Mouse (Mus musculus) layer of hippocampus, adult 2 months (tissue): ENCODE results near the gene Vmn1r93. TPM values are rescaled to one million over a fixed set of nuclear protein-coding genes. Genes with fewer than 3 reads are reported as not detected.
"Not testable (repeated sequence)": the region's sequence is repeated elsewhere in the genome, so short reads cannot be mapped to it uniquely, and the experiment has no call there.

ENCODE experiments used
- DNase-seq, 2 experiments: peaks; one replicate each; pipeline ENCODE4 v3.0.0; 2022; ENCODE audit warnings: low spot score in 2 of 2
- H3K27ac ChIP-seq: fragments of 200-600 bp; 2 replicates; pipeline ENCODE4 v1.8.1; 2022
- H3K4me3 ChIP-seq: fragments of 200-600 bp; 2 replicates; pipeline ENCODE4 v1.8.1; 2022; ENCODE audit warnings: mild to moderate bottlenecking
- long read RNA-seq, 2 experiments: library from polyadenylated mRNA; stranded (forward); transcript quantifications; one replicate each; pipeline ENCODE4 v2.0.0; 2021; ENCODE audit warnings: borderline mapping rate in 2 of 2
- total RNA-seq, 2 experiments: library from RNA; stranded (reverse); gene quantifications; 2 replicates each; pipeline ENCODE4 v1.2.3; 2021

Vmn1r93 gene
- not detected for total RNA-seq
- long read RNA-seq, experiment 1: 0 reads
- long read RNA-seq, experiment 2: 0 reads

DNA sequence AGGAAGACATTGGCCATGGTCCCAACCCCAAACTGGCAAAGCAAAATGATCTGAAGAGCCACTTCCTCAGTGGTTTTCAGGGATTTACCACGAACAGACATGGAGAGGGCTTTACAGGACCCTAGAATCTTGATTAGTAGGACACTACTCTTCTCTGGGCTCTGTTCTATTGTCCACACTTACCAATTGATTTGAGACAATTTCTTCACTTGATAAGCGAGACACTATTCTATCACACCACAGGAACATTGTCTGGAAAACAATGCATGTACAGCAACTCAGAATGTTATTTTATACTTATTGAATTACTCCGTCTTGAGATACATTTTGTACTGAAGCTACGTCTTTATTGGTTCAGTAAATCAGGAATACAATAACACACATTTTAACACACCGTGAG is at the start of gene Vmn1r93:
Vmn1r93 (minus strand) TSS at position 101 of the 400 bp plus-strand sequence.
- DNase-seq, H3K4me3 ChIP-seq, H3K27ac ChIP-seq: not testable (repeated sequence)

DNA sequence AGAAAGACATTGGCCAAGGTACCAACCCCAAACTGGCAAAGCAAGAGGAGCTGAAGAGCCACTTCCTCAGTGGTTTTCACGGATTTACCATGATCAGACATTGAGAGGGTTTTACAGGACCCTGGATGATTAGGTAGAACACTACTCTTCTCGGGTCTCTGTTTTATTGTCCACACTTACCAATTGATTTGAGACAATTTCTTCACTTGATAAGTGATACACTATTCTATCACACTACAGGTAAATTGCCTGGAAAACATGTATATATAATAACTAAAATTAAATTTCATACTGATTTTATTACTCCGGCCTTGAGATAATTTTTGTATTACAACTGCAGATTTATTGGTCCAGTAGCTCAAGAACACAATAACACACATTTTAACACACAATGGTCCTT is 29.4 kb upstream of the Vmn1r93 start, which contains the start of gene Vmn1r94:
Vmn1r94 (minus strand) TSS at position 101 of the 400 bp plus-strand sequence.
- not testable (repeated sequence) for H3K27ac ChIP-seq, DNase-seq, H3K4me3 ChIP-seq

DNA sequence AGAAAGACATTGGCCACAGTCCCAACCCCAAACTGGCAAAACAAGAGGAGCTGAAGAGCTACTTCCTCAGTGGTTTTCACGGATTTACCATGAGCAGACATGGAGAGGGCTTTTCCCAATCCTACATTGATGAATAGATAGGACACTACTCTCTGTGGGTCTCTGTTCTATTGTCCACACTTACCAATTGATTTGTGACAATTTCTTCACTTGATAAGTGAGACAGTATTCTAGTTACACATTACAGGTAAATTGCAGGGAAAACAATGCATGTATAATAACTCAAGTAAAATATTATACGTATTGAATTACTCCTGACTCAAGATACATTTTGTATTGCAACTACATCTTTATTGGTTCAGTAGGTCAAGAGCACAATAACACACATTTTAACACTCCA is 16.4 kb downstream of the Vmn1r93 start, which contains the start of gene Gm16442:
Gm16442 (minus strand) TSS at position 101 of the 400 bp plus-strand sequence.
- not testable (repeated sequence) for H3K27ac ChIP-seq, DNase-seq, H3K4me3 ChIP-seq

DNA sequence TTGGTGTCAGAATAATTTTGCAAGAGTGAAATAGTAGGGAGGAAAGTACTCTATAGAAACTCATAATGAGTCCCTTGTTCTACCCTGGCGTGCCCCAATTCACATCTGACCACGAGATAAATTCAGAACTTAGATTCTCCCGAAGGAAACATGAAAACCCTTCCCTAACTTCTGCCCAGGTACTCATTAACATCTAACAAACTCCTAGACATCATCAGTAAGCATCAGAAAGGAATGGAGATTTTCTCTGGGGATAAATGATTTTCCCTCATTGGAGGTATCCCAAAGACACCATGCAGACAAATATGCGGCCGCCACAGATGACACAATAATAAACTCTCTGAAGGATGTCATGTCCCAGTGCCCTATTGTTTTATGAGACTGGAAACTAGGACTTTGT is 39.5 kb downstream of the Vmn1r93 start, which contains the start of gene Vmn1r91:
Vmn1r91 (plus strand) TSS at position 301 of the 400 bp plus-strand sequence.
- not testable (repeated sequence) for H3K27ac ChIP-seq, H3K4me3 ChIP-seq, DNase-seq

Other genes starting within 250 kb of the Vmn1r93 start
- 10 to 100 TPM; 13.6 to 16.3 TPM for gene Pvr, start 217.9 kb downstream of the Vmn1r93 start, total RNA-seq
- gene Igsf23, start 188.3 kb downstream of the Vmn1r93 start, total RNA-seq: not detected
- not detected for gene Ceacam20, start 173.7 kb downstream of the Vmn1r93 start, total RNA-seq
- gene Nlrp9b, start 147.6 kb downstream of the Vmn1r93 start, total RNA-seq: not detected
- gene Vmn1r91, start 39.4 kb downstream of the Vmn1r93 start, total RNA-seq: not detected
- not detected for gene Gm16442, start 16.5 kb downstream of the Vmn1r93 start, total RNA-seq
- gene Vmn1r94, start 29.3 kb upstream of the Vmn1r93 start, total RNA-seq: not detected
- not detected for gene Vmn1r95, start 54.6 kb upstream of the Vmn1r93 start, total RNA-seq
- gene Gm6164, start 66.5 kb upstream of the Vmn1r93 start, total RNA-seq: not detected
- gene Gm4498, start 94.7 kb upstream of the Vmn1r93 start, total RNA-seq: not detected
- gene Gm5890, start 123.7 kb upstream of the Vmn1r93 start, total RNA-seq: not detected
- not detected for gene Gm4133, start 195.0 kb upstream of the Vmn1r93 start, total RNA-seq
- gene Gm5728, start 236.3 kb upstream of the Vmn1r93 start, total RNA-seq: not detected